Mouse (Mus musculus) G1E (cell line): Measurements from ENCODE around the gene Emb.

Source experiments
- CTCF ChIP-seq: IDR thresholded peaks from 2 replicates; pipeline ENCODE4 v1.5.1; 2012; ENCODE audit warnings: low read depth, low read length, inconsistent platforms, mixed read lengths
- GATA1 ChIP-seq: IDR thresholded peaks from 2 replicates; pipeline ENCODE4 v1.6.1; 2012; ENCODE audit warnings: borderline replicate concordance, low read length, inconsistent platforms, mixed read lengths
- TAL1 ChIP-seq: conservative IDR thresholded peaks from 2 replicates; pipeline ENCODE4 v1.6.1; 2012; ENCODE audit warnings: low read depth, low read length, inconsistent platforms, mixed read lengths

- TF ChIP-seq CTCF (no peak), GATA1 (no peak), TAL1 (no peak)
Observed at GRCm38 (mm10) chr13:117284036-117284435, 75.7 kb downstream of the Emb start.
